Mouse (Mus musculus): ENCODE results near the gene Lama5.

The Lama5 gene

GRCm38 (mm10) chr2:180254436-180255209 is 29.0 kb upstream of the Lama5 start:
- no peak for DNase-seq

GRCm38 (mm10) chr2:180251838-180252237 is 26.2 kb upstream of the Lama5 start:
- peak in 1 of 2 experiments; percentile 35 for DNase-seq

GRCm38 (mm10) chr2:180250930-180251611 is 25.4 kb upstream of the Lama5 start:
- DNase-seq: peak; percentile 80 to 81

- DNase-seq: peak in 1 of 2 experiments; percentile 62
Measured at GRCm38 (mm10) chr2:180248947-180249660, 23.4 kb upstream of the Lama5 start.

- DNase-seq: no peak
Measured at GRCm38 (mm10) chr2:180247916-180248315, 22.3 kb upstream of the Lama5 start.

GRCm38 (mm10) chr2:180243108-180243507 is 17.4 kb upstream of the Lama5 start:
- DNase-seq: no peak

GRCm38 (mm10) chr2:180238591-180238990 is 12.9 kb upstream of the Lama5 start:
- DNase-seq: no peak

GRCm38 (mm10) chr2:180237601-180238345 is 12.1 kb upstream of the Lama5 start:
- DNase-seq: no peak

- no peak for DNase-seq
Measured at GRCm38 (mm10) chr2:180236930-180237329, 11.3 kb upstream of the Lama5 start.

GRCm38 (mm10) chr2:180236500-180236899 is 10.8 kb upstream of the Lama5 start:
- DNase-seq: no peak

GRCm38 (mm10) chr2:180235788-180236187 is 10.1 kb upstream of the Lama5 start:
- no peak for DNase-seq

GRCm38 (mm10) chr2:180234980-180235379 is 9.3 kb upstream of the Lama5 start:
- no peak for DNase-seq

GRCm38 (mm10) chr2:180234353-180234752 is 8.7 kb upstream of the Lama5 start:
- DNase-seq: no peak

GRCm38 (mm10) chr2:180233101-180233904 is 7.6 kb upstream of the Lama5 start:
- DNase-seq: no peak

- DNase-seq: no peak
Measured at GRCm38 (mm10) chr2:180230482-180230881, 4.8 kb upstream of the Lama5 start.

GRCm38 (mm10) chr2:180229129-180229528 is 3.5 kb upstream of the Lama5 start:
- no peak for DNase-seq

GRCm38 (mm10) chr2:180228592-180228991 is 2.9 kb upstream of the Lama5 start:
- DNase-seq: peak; percentile 67 to 68

GRCm38 (mm10) chr2:180228060-180228458 is 2.4 kb upstream of the Lama5 start:
- DNase-seq: no peak

- DNase-seq: peak; percentile 82 to 84
Measured at GRCm38 (mm10) chr2:180227262-180228059, 1.8 kb upstream of the Lama5 start.

- peak in 1 of 2 experiments; percentile 62 for DNase-seq
Measured at GRCm38 (mm10) chr2:180225044-180225761, 456 bp downstream of the Lama5 start.

Measured in kidney, adult 8-10 months (tissue).